Mouse (Mus musculus) Patski (cell line): ENCODE data around the gene Dgkg. TPM values are rescaled to one million over a fixed set of nuclear protein-coding genes. Genes with fewer than 3 reads are reported as not detected.

Experiments
- ATAC-seq: fragments of 100-300 bp; one replicate; pipeline ENCODE4 v1.8.0; 2021
- CTCF ChIA-PET: fragments of 350-600 bp; sonication (Branson Sonifier 250); formaldehyde crosslinking; loops from one replicate; lab custom pipeline; 2022; ENCODE audit warnings: inconsistent platforms; lab: Charles Lee
- POLR2A ChIA-PET: fragments of 350-600 bp; sonication (Branson Sonifier 250); formaldehyde crosslinking; loops from one replicate; lab custom pipeline; 2022; ENCODE audit warnings: antibody characterized with exemption, inconsistent platforms; lab: Charles Lee
- DNase-seq: peaks from one replicate; pipeline ENCODE4 v3.0.0-alpha.2; 2011; ENCODE audit warnings: low read depth, low spot score
- H3K27me3 ChIP-seq: fragments of 371-371 bp; one replicate; pipeline ENCODE4 v1.5.1; 2021
- CTCF ChIP-seq: fragments of 100-300 bp; IDR thresholded peaks from one replicate; pipeline ENCODE4 v1.5.1; 2021
- in situ Hi-C: fragments of 300-500 bp; cut with MboI; formaldehyde crosslinking; loops from 3 replicates; pipeline ENCODE4 v1.11.1; 2018; ENCODE audit warnings: low pct_unique_long_range_greater_than_20kb, mixed read lengths
- polyA plus RNA-seq: library from polyadenylated mRNA; unstranded; gene quantifications from one replicate; pipeline ENCODE4 v1.2.3, GENCODE M21; 2021

The Dgkg gene
- polyA plus RNA-seq, 1 experiment from 2014 or later: 0.14 TPM

- DNase-seq: no peak
- H3K27me3 ChIP-seq: no peaks in the 10 kb centered on the region
- TF ChIP-seq CTCF: no peak
- in situ Hi-C loops: no loop called here
- ChIA-PET POLR2A (no interaction called here), CTCF (interaction anchor here (0.8 kb wide), 1 partner anchor 231 kb away, joined by 3 read pairs; the partner anchor contains the start of gene Crygs)
- ATAC-seq: no peak
Measured at GRCm38 (mm10) chr16:22580103-22580502, 76.9 kb downstream of the Dgkg start.

DNA sequence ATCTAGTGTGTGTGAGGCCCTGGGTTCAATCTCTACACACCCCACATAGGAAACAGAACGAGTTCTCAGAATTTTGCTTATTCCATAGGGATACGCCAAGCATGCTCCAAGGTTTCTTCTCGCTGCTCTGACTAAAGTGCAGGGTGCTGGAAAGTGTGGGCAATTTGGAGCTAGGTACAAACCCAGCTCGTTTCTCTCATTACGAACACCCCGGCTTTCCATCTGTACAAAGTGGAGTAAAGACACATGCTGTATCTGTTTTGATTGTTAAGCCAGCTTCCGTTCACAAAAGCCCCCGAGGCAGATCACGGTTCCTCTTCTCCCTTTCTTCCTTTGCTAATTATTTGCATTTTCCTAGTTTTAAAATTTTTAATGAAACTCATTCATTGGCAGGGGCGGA is 78.1 kb downstream of the Dgkg start:
- no peaks in the 10 kb centered on the region for H3K27me3 ChIP-seq
- no peak for TF ChIP-seq CTCF
- DNase-seq (no peak), ATAC-seq (no peak)
- CTCF ChIA-PET: no interaction called here
- POLR2A ChIA-PET: no interaction called here
- in situ Hi-C loops: no loop called here

GRCm38 (mm10) chr16:22577656-22578055 is 79.4 kb downstream of the Dgkg start:
- DNase-seq (no peak), ATAC-seq (no peak)
- in situ Hi-C loops: no loop called here
- ChIA-PET CTCF (interaction anchor here (1.7 kb wide), 1 partner anchor 228 kb away, joined by 3 read pairs; no protein-coding TSS in a partner anchor), POLR2A (no interaction called here)
- TF ChIP-seq CTCF: no peak
- peaks cover 2% of the 10 kb centered on the region for H3K27me3 ChIP-seq

DNA sequence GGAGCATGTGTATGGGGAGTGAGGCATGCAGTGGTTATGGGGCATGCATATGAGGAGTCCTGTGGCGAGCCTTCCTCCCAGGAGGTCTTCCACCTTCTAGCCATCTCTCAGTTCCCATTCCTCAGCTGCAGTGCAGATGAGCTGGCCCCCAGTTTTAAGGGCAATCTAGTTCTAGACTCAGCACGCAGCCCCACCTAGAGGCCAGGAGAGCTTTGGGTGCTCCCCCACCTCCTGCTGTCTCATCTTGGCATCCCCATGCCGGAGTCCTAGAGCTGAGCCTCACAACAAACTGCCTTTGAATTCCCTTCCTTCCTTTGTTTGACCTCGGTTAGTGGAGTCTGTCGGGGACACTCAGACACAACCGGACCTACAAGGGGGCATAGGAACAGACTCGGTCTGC is 82.9 kb downstream of the Dgkg start:
- DNase-seq (no peak), ATAC-seq (no peak)
- ChIA-PET POLR2A (interaction anchor here (1.0 kb wide), 1 partner anchor 9 kb away, joined by 3 read pairs; no protein-coding TSS in a partner anchor), CTCF (no interaction called here)
- in situ Hi-C loops: no loop called here
- H3K27me3 ChIP-seq: peaks cover 5% of the 10 kb centered on the region
- TF ChIP-seq CTCF: no peak

- DNase-seq (no peak), ATAC-seq (no peak)
- peaks cover 5% of the 10 kb centered on the region for H3K27me3 ChIP-seq
- POLR2A ChIA-PET: interaction anchor here (1.0 kb wide), 1 partner anchor 10 kb away, joined by 3 read pairs; no protein-coding TSS in a partner anchor
- CTCF ChIA-PET: interaction anchor here (1.1 kb wide), 1 partner anchor 233 kb away, joined by 3 read pairs; no protein-coding TSS in a partner anchor
- TF ChIP-seq CTCF: no peak
- in situ Hi-C loops: no loop called here
Measured at GRCm38 (mm10) chr16:22572641-22573341, 84.2 kb downstream of the Dgkg start.

GRCm38 (mm10) chr16:22564907-22565272 is 92.1 kb downstream of the Dgkg start:
- in situ Hi-C loops: loop anchor here (5.0 to 10.0 kb wide), 4 partner anchors 132 to 482 kb away; partner anchors contain the start of gene Hrg
- ChIA-PET POLR2A (no interaction called here), CTCF (interaction anchor here (0.7 to 5.6 kb wide), 8 partner anchors 13 to 247 kb away, joined by 3 to 38 read pairs (median 4); partner anchors contain the start of gene Crygs)
- no peak for ATAC-seq
- TF ChIP-seq CTCF: no peak
- H3K27me3 ChIP-seq: peaks cover 6% of the 10 kb centered on the region
- no peak for DNase-seq

DNA sequence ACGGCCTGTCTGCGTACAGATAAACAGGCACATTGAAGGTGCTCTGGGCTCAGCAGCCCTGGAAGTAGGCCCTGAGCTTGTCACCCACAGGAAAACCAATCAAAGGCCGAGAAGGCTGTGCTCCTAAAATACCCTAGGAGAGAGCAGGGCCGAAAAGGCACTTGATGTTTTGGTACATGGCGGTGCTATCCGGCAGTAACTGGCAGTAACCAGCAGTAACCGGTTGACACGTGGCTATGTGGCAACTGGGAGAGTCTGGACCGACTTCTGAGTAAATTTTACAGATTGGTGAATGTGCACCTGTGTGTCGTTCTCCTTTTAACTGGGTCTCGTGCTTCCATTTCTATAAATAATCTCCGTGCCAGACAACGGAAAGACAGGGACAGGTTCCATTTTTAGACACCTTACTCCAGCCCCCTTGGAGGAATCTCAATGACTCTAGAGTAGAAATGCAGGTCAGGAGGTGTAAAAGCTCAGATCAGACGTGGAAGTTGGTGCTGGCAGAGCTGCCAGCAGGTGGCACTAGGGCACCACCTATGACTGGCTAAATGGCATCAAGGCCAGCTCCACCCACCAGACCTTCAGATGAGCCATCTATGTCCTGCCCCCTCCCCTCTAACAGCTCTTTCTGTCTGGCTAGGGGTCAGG is 92.6 kb downstream of the Dgkg start:
- peak; percentile 96 for TF ChIP-seq CTCF
- in situ Hi-C loops: loop anchor here (5.0 to 10.0 kb wide), 2 partner anchors 390 to 483 kb away; partner anchors contain the start of gene Hrg
- CTCF ChIA-PET: interaction anchor here (0.7 to 5.6 kb wide), 9 partner anchors 12 to 388 kb away, joined by 3 to 38 read pairs (median 4); partner anchors contain the start of gene Crygs
- no peak for ATAC-seq
- POLR2A ChIA-PET: no interaction called here
- DNase-seq: peak; percentile 15
- H3K27me3 ChIP-seq: peaks cover 6% of the 10 kb centered on the region

DNA sequence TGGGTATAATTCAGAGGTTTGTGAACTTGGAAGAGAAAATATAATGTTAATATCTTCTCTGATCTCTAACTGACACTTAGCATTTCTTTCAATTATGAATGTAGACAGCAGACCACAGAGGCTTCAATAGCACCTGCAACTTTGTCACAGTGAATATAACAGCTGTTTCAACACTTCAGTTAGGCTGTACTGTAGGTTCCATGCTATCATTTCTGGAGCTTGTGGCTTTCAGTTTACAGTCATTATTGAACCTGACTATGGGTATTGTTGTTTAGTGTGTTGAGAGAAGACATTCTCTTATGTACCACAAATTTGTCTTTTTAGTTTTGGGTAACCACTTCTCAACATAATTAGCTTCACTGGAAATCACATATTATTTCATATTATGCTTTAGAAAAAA is 93.4 kb downstream of the Dgkg start:
- ChIA-PET POLR2A (no interaction called here), CTCF (interaction anchor here (1.4 to 5.6 kb wide), 3 partner anchors 237 to 389 kb away, joined by 3 to 38 read pairs (median 6); no protein-coding TSS in a partner anchor)
- in situ Hi-C loops: loop anchor here (5.0 to 10.0 kb wide), 2 partner anchors 391 to 484 kb away; partner anchors contain the start of gene Hrg
- TF ChIP-seq CTCF: no peak
- no peak for ATAC-seq
- no peak for DNase-seq
- peaks cover 6% of the 10 kb centered on the region for H3K27me3 ChIP-seq

DNA sequence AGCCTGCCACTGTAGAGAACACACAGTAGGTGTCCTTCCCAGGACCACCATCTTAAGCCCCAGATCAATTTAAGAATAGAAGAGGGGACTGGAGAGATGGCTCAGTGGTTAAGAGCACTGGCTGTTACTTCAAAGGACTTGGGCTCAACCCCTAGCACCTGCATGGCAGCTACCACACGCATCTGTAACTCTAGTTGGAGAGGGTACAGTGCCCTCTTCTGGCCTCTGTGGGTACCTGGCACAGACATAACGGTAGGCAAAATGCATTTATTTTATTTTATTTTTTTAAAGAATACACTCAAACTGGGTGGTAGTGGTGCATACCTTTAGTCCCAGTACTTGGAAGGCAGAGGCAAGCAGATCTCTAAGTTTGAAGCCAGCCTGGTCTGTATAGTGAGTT is 102.0 kb downstream of the Dgkg start:
- no peaks in the 10 kb centered on the region for H3K27me3 ChIP-seq
- ChIA-PET CTCF (interaction anchor here (0.9 to 1.2 kb wide), 3 partner anchors 180 to 252 kb away, joined by 3 to 5 read pairs (median 3); no protein-coding TSS in a partner anchor), POLR2A (no interaction called here)
- TF ChIP-seq CTCF: peak; percentile 65
- no peak for ATAC-seq
- in situ Hi-C loops: loop anchor here (5.0 kb wide), 1 partner anchor 243 kb away; no protein-coding TSS in a partner anchor
- no peak for DNase-seq

DNA sequence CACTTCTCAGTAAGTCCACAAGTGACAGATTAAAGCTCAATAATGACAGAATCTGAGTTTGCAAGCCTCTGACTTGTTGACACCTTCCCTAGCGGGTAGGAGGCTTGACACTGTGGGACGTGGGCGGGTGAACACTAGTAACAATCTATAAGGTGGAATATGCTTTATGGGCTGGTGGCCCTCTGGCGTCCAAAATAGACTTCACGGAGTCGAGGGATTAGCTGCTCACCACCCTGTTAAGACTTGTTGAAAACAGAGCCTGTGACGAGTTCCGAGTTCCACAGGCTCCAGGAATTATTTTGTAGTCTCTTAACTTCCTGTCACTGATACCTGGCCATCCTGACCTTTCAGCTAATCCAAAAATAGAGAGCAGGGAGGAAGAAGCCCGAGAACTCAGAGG is 104.7 kb downstream of the Dgkg start:
- no peak for TF ChIP-seq CTCF

More for the DNA sequence above, 104.7 kb downstream of the Dgkg start:
- in situ Hi-C loops: loop anchor here (5.0 kb wide), 1 partner anchor 240 kb away; no protein-coding TSS in a partner anchor
- ATAC-seq (no peak), DNase-seq (no peak)
- ChIA-PET POLR2A (no interaction called here), CTCF (interaction anchor here (1.2 to 1.9 kb wide), 2 partner anchors 12 to 21 kb away, joined by 3 to 4 read pairs; no protein-coding TSS in a partner anchor)
- no peaks in the 10 kb centered on the region for H3K27me3 ChIP-seq
